Mouse (Mus musculus): ENCODE results near the gene Dhx40. TPM values are rescaled to one million over a fixed set of nuclear protein-coding genes. Genes with fewer than 3 reads are reported as not detected.

Gene Dhx40
- polyA plus RNA-seq, 1 experiment = 12.5 TPM

- Histone ChIP-seq H3K4me3 (no peak overlapping the region), H3K4me2 (ENCODE audit: low read depth) (peak overlapping the region; percentile 75), H3ac (ENCODE audit: control insufficient read depth, insufficient read length) (no peak overlapping the region), H3K27me3 (ENCODE audit: control insufficient read depth, insufficient read depth, insufficient read length) (no peaks in the 10 kb centered on the region), H3K36me3 (ENCODE audit: control insufficient read depth, insufficient read depth) (no peaks in the 10 kb centered on the region), H3K79me2 (ENCODE audit: control insufficient read depth, insufficient read depth) (no peaks in the 10 kb centered on the region)
- TF ChIP-seq TCF3 (IDR thresholded peaks at IDR 0.05; ENCODE audit: insufficient read length, low read depth) (no peak), TCF12 (IDR thresholded peaks at IDR 0.05; ENCODE audit: insufficient read depth, poor library complexity, severe bottlenecking) (no peak), MYOG (IDR thresholded peaks at IDR 0.05; ENCODE audit: control insufficient read depth in 1 of 3, insufficient read depth in 1 of 3, insufficient read length in 2 of 3, low read depth in 2 of 3) (no peak), CEBPB (IDR thresholded peaks at IDR 0.05; ENCODE audit: insufficient read depth, poor library complexity, severe bottlenecking) (no peak)
These were observed 44.4 kb upstream of the Dhx40 start for GRCm38 (mm10) chr11:86851714-86852533.

- no peaks in the 10 kb centered on the region for H3K79me2 ChIP-seq (ENCODE audit: control insufficient read depth, insufficient read depth)
- H3K4me2 ChIP-seq (ENCODE audit: low read depth) = peak overlapping the region; percentile 75
- no peaks in the 10 kb centered on the region for H3K27me3 ChIP-seq (ENCODE audit: control insufficient read depth, insufficient read depth, insufficient read length)
- no peak overlapping the region for H3ac ChIP-seq (ENCODE audit: control insufficient read depth, insufficient read length)
- no peak overlapping the region for H3K4me3 ChIP-seq
- no peaks in the 10 kb centered on the region for H3K36me3 ChIP-seq (ENCODE audit: control insufficient read depth, insufficient read depth)
- TF ChIP-seq MYOD1 (IDR thresholded peaks at IDR 0.05; ENCODE audit: control insufficient read depth in 1 of 3, insufficient read length in 2 of 3, low read depth in 2 of 3) = no peak
- no peak for TF ChIP-seq POLR2AphosphoS2 (IDR thresholded peaks at IDR 0.05; ENCODE audit: insufficient read length, low read depth)
These were observed 43.7 kb upstream of the Dhx40 start for GRCm38 (mm10) chr11:86851234-86851671.

GRCm38 (mm10) chr11:86843831-86844230 lies 36.3 kb upstream of the Dhx40 start:
- no peak overlapping the region for H3K4me2 ChIP-seq (ENCODE audit: low read depth)
- TF ChIP-seq MYOG (IDR thresholded peaks at IDR 0.05; ENCODE audit: control insufficient read depth in 1 of 3, insufficient read depth in 1 of 3, insufficient read length in 2 of 3, low read depth in 2 of 3) = no peak
- no peak for TF ChIP-seq CEBPB (IDR thresholded peaks at IDR 0.05; ENCODE audit: insufficient read depth, poor library complexity, severe bottlenecking)
- no peak for TF ChIP-seq POLR2AphosphoS2 (IDR thresholded peaks at IDR 0.05; ENCODE audit: insufficient read length, low read depth)
- no peak for TF ChIP-seq TCF3 (IDR thresholded peaks at IDR 0.05; ENCODE audit: insufficient read length, low read depth)
- TF ChIP-seq REST (IDR thresholded peaks at IDR 0.05; ENCODE audit: insufficient read depth, insufficient read length) = no peak
- H3ac ChIP-seq (ENCODE audit: control insufficient read depth, insufficient read length) = no peak overlapping the region
- H3K79me2 ChIP-seq (ENCODE audit: control insufficient read depth, insufficient read depth) = no peaks in the 10 kb centered on the region
- no peaks in the 10 kb centered on the region for H3K36me3 ChIP-seq (ENCODE audit: control insufficient read depth, insufficient read depth)
- H3K4me3 ChIP-seq = no peak overlapping the region
- H3K27me3 ChIP-seq (ENCODE audit: control insufficient read depth, insufficient read depth, insufficient read length) = no peaks in the 10 kb centered on the region

GRCm38 (mm10) chr11:86841261-86841660 lies 33.7 kb upstream of the Dhx40 start:
- H3K36me3 ChIP-seq (ENCODE audit: control insufficient read depth, insufficient read depth) = no peaks in the 10 kb centered on the region
- H3K4me3 ChIP-seq = no peak overlapping the region
- H3K27me3 ChIP-seq (ENCODE audit: control insufficient read depth, insufficient read depth, insufficient read length) = no peaks in the 10 kb centered on the region
- H3K79me2 ChIP-seq (ENCODE audit: control insufficient read depth, insufficient read depth) = no peaks in the 10 kb centered on the region
- no peak overlapping the region for H3ac ChIP-seq (ENCODE audit: control insufficient read depth, insufficient read length)
- TF ChIP-seq MYOD1 (IDR thresholded peaks at IDR 0.05; ENCODE audit: control insufficient read depth in 1 of 3, insufficient read length in 2 of 3, low read depth in 2 of 3) (no peak), CEBPB (IDR thresholded peaks at IDR 0.05; ENCODE audit: insufficient read depth, poor library complexity, severe bottlenecking) (no peak), TCF12 (IDR thresholded peaks at IDR 0.05; ENCODE audit: insufficient read depth, poor library complexity, severe bottlenecking) (no peak), USF1 (IDR thresholded peaks at IDR 0.05; ENCODE audit: low read depth) (no peak), POLR2AphosphoS2 (IDR thresholded peaks at IDR 0.05; ENCODE audit: insufficient read length, low read depth) (no peak), MAX (IDR thresholded peaks at IDR 0.05; ENCODE audit: low read depth) (no peak), E2F4 (IDR thresholded peaks at IDR 0.05; ENCODE audit: insufficient read depth) (no peak), MYOG (IDR thresholded peaks at IDR 0.05; ENCODE audit: control insufficient read depth in 1 of 3, insufficient read depth in 1 of 3, insufficient read length in 2 of 3, low read depth in 2 of 3) (no peak), TCF3 (IDR thresholded peaks at IDR 0.05; ENCODE audit: insufficient read length, low read depth) (no peak)
- H3K4me2 ChIP-seq (ENCODE audit: low read depth) = no peak overlapping the region

GRCm38 (mm10) chr11:86840511-86841154 lies 33.1 kb upstream of the Dhx40 start:
- no peak overlapping the region for H3ac ChIP-seq (ENCODE audit: control insufficient read depth, insufficient read length)
- no peak for TF ChIP-seq TCF3 (IDR thresholded peaks at IDR 0.05; ENCODE audit: insufficient read length, low read depth)
- TF ChIP-seq TCF12 (IDR thresholded peaks at IDR 0.05; ENCODE audit: insufficient read depth, poor library complexity, severe bottlenecking) = no peak
- TF ChIP-seq REST (IDR thresholded peaks at IDR 0.05; ENCODE audit: insufficient read depth, insufficient read length) = no peak
- no peak for TF ChIP-seq MAX (IDR thresholded peaks at IDR 0.05; ENCODE audit: low read depth)
- TF ChIP-seq SRF (IDR thresholded peaks at IDR 0.05; ENCODE audit: control insufficient read depth, insufficient read length, low read depth) = no peak
- no peak for TF ChIP-seq MYOD1 (IDR thresholded peaks at IDR 0.05; ENCODE audit: control insufficient read depth in 1 of 3, insufficient read length in 2 of 3, low read depth in 2 of 3)
- TF ChIP-seq USF1 (IDR thresholded peaks at IDR 0.05; ENCODE audit: low read depth) = no peak
- no peak for TF ChIP-seq CEBPB (IDR thresholded peaks at IDR 0.05; ENCODE audit: insufficient read depth, poor library complexity, severe bottlenecking)
- no peak for TF ChIP-seq MYOG (IDR thresholded peaks at IDR 0.05; ENCODE audit: control insufficient read depth in 1 of 3, insufficient read depth in 1 of 3, insufficient read length in 2 of 3, low read depth in 2 of 3)
- no peak for TF ChIP-seq POLR2A (IDR thresholded peaks at IDR 0.05; ENCODE audit: insufficient read length, low read depth)
- no peak for TF ChIP-seq E2F4 (IDR thresholded peaks at IDR 0.05; ENCODE audit: insufficient read depth)
- no peak overlapping the region for H3K4me3 ChIP-seq
- no peaks in the 10 kb centered on the region for H3K79me2 ChIP-seq (ENCODE audit: control insufficient read depth, insufficient read depth)
- no peaks in the 10 kb centered on the region for H3K27me3 ChIP-seq (ENCODE audit: control insufficient read depth, insufficient read depth, insufficient read length)
- H3K36me3 ChIP-seq (ENCODE audit: control insufficient read depth, insufficient read depth) = no peaks in the 10 kb centered on the region
- peak overlapping the region; percentile 61 for H3K4me2 ChIP-seq (ENCODE audit: low read depth)
